Mouse (Mus musculus): ENCODE measurements around the gene Vps54. TPM values are rescaled to one million over a fixed set of nuclear protein-coding genes. Genes with fewer than 3 reads are reported as not detected.
"Not testable (repeated sequence)": the region's sequence is repeated elsewhere in the genome, so short reads cannot be mapped to it uniquely, and the experiment has no call there.

The Vps54 gene
- total and polyA plus RNA-seq, 3 experiments, result 13.2 to 16.1 TPM; not detected in 1

GRCm38 (mm10) chr11:21194851-21195250 lies 44.2 kb upstream of the Vps54 start:
- DNase-seq (ENCODE audit: low read depth, low spot score), result no peak
- no peak for TF ChIP-seq ZC3H11A (IDR thresholded peaks at IDR 0.05; ENCODE audit: low read depth, low read length)
- no peak for TF ChIP-seq MAFK (IDR thresholded peaks at IDR 0.05; ENCODE audit: borderline replicate concordance, low read depth, low read length)
- no peak for TF ChIP-seq CTCF (IDR thresholded peaks at IDR 0.05 in 2 of 3, conservative IDR thresholded peaks at IDR 0.05 in 1 of 3; ENCODE audit: control insufficient read depth in 1 of 3, insufficient read depth in 1 of 3, low read depth in 2 of 3, low read length in 3 of 3, poor library complexity in 1 of 3, severe bottlenecking in 1 of 3)
- no peak for TF ChIP-seq RAD21 (IDR thresholded peaks at IDR 0.05; ENCODE audit: low read depth, low read length)
- TF ChIP-seq CHD2 (IDR thresholded peaks at IDR 0.05; ENCODE audit: low read length), result no peak
- TF ChIP-seq MEF2A (IDR thresholded peaks at IDR 0.05; ENCODE audit: extremely low read depth, insufficient replicate concordance, low read depth, low read length, poor library complexity, severe bottlenecking), result no peak
- peaks cover 8 to 9% of the 10 kb centered on the region in 2 experiments; a peak in 3 of 4 replicates for H3K4me1 ChIP-seq (ENCODE audit: control insufficient read depth in 1 of 2, insufficient read depth in 2 of 2, low read length in 2 of 2)
- H3K4me3 ChIP-seq (ENCODE audit: control insufficient read depth in 1 of 2, insufficient read depth in 1 of 2, low read depth in 2 of 2, low read length in 2 of 2), result no peak overlapping the region
- no peaks in the 10 kb centered on the region for H3K79me2 ChIP-seq (ENCODE audit: control insufficient read depth, insufficient read depth, low read length, poor library complexity)
- no peaks in the 10 kb centered on the region; the same call in 1 of the 2 replicates for H3K9me3 ChIP-seq (replicated peaks; ENCODE audit: insufficient read depth, low read length)
- H3K27ac ChIP-seq (ENCODE audit: control insufficient read depth, low read depth, low read length), result no peak overlapping the region
- peaks cover 0 to 6% of the 10 kb centered on the region in 2 experiments; a peak in 2 of 4 replicates for H3K36me3 ChIP-seq (ENCODE audit: control insufficient read depth in 1 of 2, insufficient read depth in 2 of 2, low read length in 2 of 2)
- no peak overlapping the region for H3K9ac ChIP-seq (ENCODE audit: control insufficient read depth, low read depth, low read length, poor library complexity, severe bottlenecking)
- H3K27me3 ChIP-seq (ENCODE audit: control insufficient read depth in 1 of 2, insufficient read depth in 2 of 2, low read length in 2 of 2), result no peaks in the 10 kb centered on the region

- Histone ChIP-seq H3K27me3 (ENCODE audit: control insufficient read depth in 1 of 2, insufficient read depth in 2 of 2, low read length in 2 of 2) (no peaks in the 10 kb centered on the region), H3K9ac (ENCODE audit: control insufficient read depth, low read depth, low read length, poor library complexity, severe bottlenecking) (no peak overlapping the region), H3K79me2 (ENCODE audit: control insufficient read depth, insufficient read depth, low read length, poor library complexity) (no peaks in the 10 kb centered on the region), H3K4me1 (ENCODE audit: control insufficient read depth in 1 of 2, insufficient read depth in 2 of 2, low read length in 2 of 2) (no peaks in the 10 kb centered on the region), H3K9me3 (replicated peaks; ENCODE audit: insufficient read depth, low read length) (no peaks in the 10 kb centered on the region), H3K36me3 (ENCODE audit: control insufficient read depth in 1 of 2, insufficient read depth in 2 of 2, low read length in 2 of 2) (no peaks in the 10 kb centered on the region), H3K4me3 (ENCODE audit: control insufficient read depth in 1 of 2, insufficient read depth in 1 of 2, low read depth in 2 of 2, low read length in 2 of 2) (no peak overlapping the region), H3K27ac (ENCODE audit: control insufficient read depth, low read depth, low read length) (no peak overlapping the region)
- TF ChIP-seq USF1 (IDR thresholded peaks at IDR 0.05; ENCODE audit: low read depth, low read length) (no peak), CHD1 (IDR thresholded peaks at IDR 0.05; ENCODE audit: low read depth, low read length) (no peak), EP300 (IDR thresholded peaks at IDR 0.05; ENCODE audit: low read depth in 1 of 2, low read length in 2 of 2) (no peak), ZMIZ1 (IDR thresholded peaks at IDR 0.05; ENCODE audit: low read depth, low read length) (no peak), GATA1 (IDR thresholded peaks at IDR 0.05; ENCODE audit: low read depth, low read length) (no peak), NRF1 (IDR thresholded peaks at IDR 0.05; ENCODE audit: insufficient read depth, low read depth, low read length, poor library complexity, severe bottlenecking) (no peak), MAFK (IDR thresholded peaks at IDR 0.05; ENCODE audit: borderline replicate concordance, low read depth, low read length) (no peak), ZKSCAN1 (IDR thresholded peaks at IDR 0.05; ENCODE audit: low read depth, low read length) (no peak), E2F4 (IDR thresholded peaks at IDR 0.05; ENCODE audit: borderline replicate concordance, low read depth, low read length) (no peak), MYB (IDR thresholded peaks at IDR 0.05; ENCODE audit: low read depth, low read length) (no peak)
- DNase-seq (ENCODE audit: low read depth, low spot score), result no peak
Measured at GRCm38 (mm10) chr11:21209046-21209445, 30.0 kb upstream of the Vps54 start.

- not testable (repeated sequence) for H3K79me2 ChIP-seq (ENCODE audit: control insufficient read depth, insufficient read depth, low read length, poor library complexity); H3K9ac ChIP-seq (ENCODE audit: control insufficient read depth, low read depth, low read length, poor library complexity, severe bottlenecking); H3K27me3 ChIP-seq (ENCODE audit: control insufficient read depth in 1 of 2, insufficient read depth in 2 of 2, low read length in 2 of 2); H3K4me1 ChIP-seq (ENCODE audit: control insufficient read depth in 1 of 2, insufficient read depth in 2 of 2, low read length in 2 of 2); DNase-seq (ENCODE audit: low read depth, low spot score); H3K36me3 ChIP-seq (ENCODE audit: control insufficient read depth in 1 of 2, insufficient read depth in 2 of 2, low read length in 2 of 2); H3K4me3 ChIP-seq (ENCODE audit: control insufficient read depth in 1 of 2, insufficient read depth in 1 of 2, low read depth in 2 of 2, low read length in 2 of 2); H3K27ac ChIP-seq (ENCODE audit: control insufficient read depth, low read depth, low read length); H3K9me3 ChIP-seq (replicated peaks; ENCODE audit: insufficient read depth, low read length)
Measured at GRCm38 (mm10) chr11:21209701-21210100, 29.4 kb upstream of the Vps54 start.

Measured in MEL (cell line).